Mouse (Mus musculus): ENCODE measurements around the gene Tmem132c. TPM values are rescaled to one million over a fixed set of nuclear protein-coding genes. Genes with fewer than 3 reads are reported as not detected.
"Not testable (repeated sequence)": the region's sequence is repeated elsewhere in the genome, so short reads cannot be mapped to it uniquely, and the experiment has no call there.

Tmem132c gene
- polyA plus RNA-seq, 1 experiment from 2014 or later: 2.0 TPM

GRCm38 (mm10) chr5:127347053-127347748, 105.6 kb downstream of the Tmem132c start:
- H3K9me3 ChIP-seq: no peaks in the 10 kb centered on the region
- no peak for ATAC-seq (ENCODE audit: insufficient read depth, low FRiP score, low read depth)
- no peak overlapping the region for H3K4me2 ChIP-seq
- no peaks in the 10 kb centered on the region for H3K36me3 ChIP-seq
- WGBS: 55% methylated on average over 12 of the region's 12 CpGs
- no peak overlapping the region for H3K27ac ChIP-seq
- H3K4me3 ChIP-seq (replicated peaks): no peak overlapping the region
- no peaks in the 10 kb centered on the region for H3K27me3 ChIP-seq (replicated peaks)
- H3K4me1 ChIP-seq: peaks cover 3% of the 10 kb centered on the region; the same call in 1 of the 2 replicates
- H3K9ac ChIP-seq: no peak overlapping the region

- H3K27me3 ChIP-seq (replicated peaks): no peaks in the 10 kb centered on the region
- ATAC-seq (ENCODE audit: insufficient read depth, low FRiP score, low read depth): no peak
- H3K9ac ChIP-seq: no peak overlapping the region
- H3K4me1 ChIP-seq: peaks cover 3% of the 10 kb centered on the region; the same call in 1 of the 2 replicates
- H3K27ac ChIP-seq: no peak overlapping the region
- no peak overlapping the region for H3K4me3 ChIP-seq (replicated peaks)
- no peak overlapping the region for H3K4me2 ChIP-seq
- no peaks in the 10 kb centered on the region for H3K36me3 ChIP-seq
- WGBS: 43% methylated on average over 9 of the region's 9 CpGs
- H3K9me3 ChIP-seq: no peaks in the 10 kb centered on the region
Measured at GRCm38 (mm10) chr5:127349221-127350065, 107.8 kb downstream of the Tmem132c start.

DNA sequence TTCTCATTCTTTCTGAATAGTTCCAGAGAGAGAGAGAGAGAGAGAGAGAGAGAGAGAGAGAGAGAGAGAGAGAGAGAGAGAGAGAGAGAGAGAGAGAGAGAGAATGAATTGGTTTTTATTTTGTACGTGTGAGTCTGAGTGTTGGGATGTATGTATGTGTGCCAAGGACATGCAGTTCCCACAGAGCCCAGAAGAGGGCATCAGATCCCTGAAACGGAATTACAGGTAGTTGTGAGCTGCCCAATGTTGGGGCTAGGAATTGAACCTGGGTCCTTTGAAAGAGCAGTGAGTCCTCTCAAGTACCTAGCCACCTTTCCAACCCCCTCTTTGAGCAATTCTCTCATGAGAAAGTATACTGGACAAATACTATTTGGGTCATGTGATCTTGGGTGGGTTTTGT, 111.4 kb downstream of the Tmem132c start:
- Histone ChIP-seq H3K27me3 (replicated peaks) (no peaks in the 10 kb centered on the region), H3K9ac (no peak overlapping the region), H3K4me2 (no peak overlapping the region), H3K27ac (no peak overlapping the region), H3K9me3 (no peaks in the 10 kb centered on the region), H3K36me3 (no peaks in the 10 kb centered on the region), H3K4me1 (peaks cover 3% of the 10 kb centered on the region; the same call in 1 of the 2 replicates), H3K4me3 (replicated peaks) (no peak overlapping the region)
- WGBS: 60% methylated on average over 2 of the region's 2 CpGs
- ATAC-seq (ENCODE audit: insufficient read depth, low FRiP score, low read depth): no peak

DNA sequence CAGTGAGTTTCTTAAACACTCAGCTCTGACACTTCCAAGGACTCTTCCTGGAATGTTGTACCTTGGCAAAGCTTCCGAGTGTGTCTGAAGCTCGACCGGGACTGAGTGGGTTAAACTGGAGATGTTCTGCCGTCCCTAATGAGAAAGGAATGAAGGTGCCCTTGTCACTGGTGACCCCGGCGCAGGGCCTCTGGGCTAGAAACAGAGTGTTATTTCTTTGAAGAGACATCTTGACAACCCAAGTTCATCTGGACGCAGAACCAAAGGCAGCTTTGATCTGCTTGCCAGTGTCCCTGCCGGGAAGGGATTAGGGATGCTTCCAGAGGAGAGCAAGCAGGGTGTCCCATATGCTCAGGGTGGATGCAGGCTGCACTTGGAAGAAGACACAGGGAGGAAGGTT, 114.2 kb downstream of the Tmem132c start:
- Histone ChIP-seq H3K9me3 (no peaks in the 10 kb centered on the region), H3K4me3 (replicated peaks) (no peak overlapping the region), H3K27me3 (replicated peaks) (no peaks in the 10 kb centered on the region), H3K9ac (no peak overlapping the region), H3K4me2 (no peak overlapping the region), H3K4me1 (no peaks in the 10 kb centered on the region), H3K36me3 (no peaks in the 10 kb centered on the region), H3K27ac (no peak overlapping the region)
- 18% methylated on average over 8 of the region's 8 CpGs for WGBS
- no peak for ATAC-seq (ENCODE audit: insufficient read depth, low FRiP score, low read depth)

DNA sequence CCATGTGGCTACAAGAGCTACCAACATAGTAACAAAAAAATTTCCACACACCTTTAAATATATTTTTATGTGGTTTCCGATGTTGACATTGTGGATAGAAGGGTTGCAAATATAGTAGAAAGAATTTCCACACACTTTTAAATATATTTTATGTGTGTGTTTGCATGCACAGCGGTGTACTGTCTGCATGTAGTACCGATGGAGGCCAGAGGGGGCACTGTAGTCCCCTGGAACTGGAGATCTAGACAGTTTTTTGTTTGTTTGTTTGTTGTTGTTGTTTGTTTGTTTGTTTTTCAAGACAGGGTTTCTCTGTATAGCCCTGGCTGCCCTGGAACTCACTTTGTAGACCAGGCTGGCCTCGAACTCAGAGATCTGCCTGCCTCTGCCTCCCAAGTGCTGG, 116.3 kb downstream of the Tmem132c start:
- not testable (repeated sequence) for H3K4me1 ChIP-seq; ATAC-seq (ENCODE audit: insufficient read depth, low FRiP score, low read depth); H3K27ac ChIP-seq; H3K4me2 ChIP-seq; H3K27me3 ChIP-seq (replicated peaks); H3K9ac ChIP-seq; H3K9me3 ChIP-seq; H3K4me3 ChIP-seq (replicated peaks); H3K36me3 ChIP-seq
- 86% methylated on average over 4 of the region's 4 CpGs for WGBS

GRCm38 (mm10) chr5:127361145-127361544, 119.5 kb downstream of the Tmem132c start:
- no peak for ATAC-seq (ENCODE audit: insufficient read depth, low FRiP score, low read depth)
- WGBS: 68% methylated on average over 8 of the region's 8 CpGs
- no peaks in the 10 kb centered on the region for H3K9me3 ChIP-seq
- no peak overlapping the region for H3K27ac ChIP-seq
- no peak overlapping the region for H3K9ac ChIP-seq
- no peak overlapping the region for H3K4me3 ChIP-seq (replicated peaks)
- H3K4me2 ChIP-seq: no peak overlapping the region
- no peaks in the 10 kb centered on the region for H3K27me3 ChIP-seq (replicated peaks)
- H3K36me3 ChIP-seq: no peaks in the 10 kb centered on the region
- H3K4me1 ChIP-seq: no peaks in the 10 kb centered on the region

GRCm38 (mm10) chr5:127365061-127365460, 123.5 kb downstream of the Tmem132c start:
- WGBS: 18% methylated on average over 1 of the region's 1 CpGs
- Histone ChIP-seq H3K36me3 (no peaks in the 10 kb centered on the region), H3K9me3 (no peaks in the 10 kb centered on the region)

GRCm38 (mm10) chr5:127368191-127368590, 126.6 kb downstream of the Tmem132c start:
- Histone ChIP-seq H3K9me3 (no peaks in the 10 kb centered on the region), H3K27me3 (replicated peaks) (no peaks in the 10 kb centered on the region), H3K4me3 (replicated peaks) (no peak overlapping the region), H3K4me1 (no peaks in the 10 kb centered on the region), H3K4me2 (no peak overlapping the region), H3K9ac (no peak overlapping the region), H3K36me3 (no peaks in the 10 kb centered on the region), H3K27ac (no peak overlapping the region)
- WGBS: 62% methylated on average over 3 of the region's 3 CpGs
- no peak for ATAC-seq (ENCODE audit: insufficient read depth, low FRiP score, low read depth)

More at GRCm38 (mm10) chr5:127365061-127365460, 123.5 kb downstream of the Tmem132c start:
- Histone ChIP-seq H3K9ac (no peak overlapping the region), H3K4me1 (no peaks in the 10 kb centered on the region), H3K4me3 (replicated peaks) (no peak overlapping the region), H3K27ac (no peak overlapping the region), H3K4me2 (no peak overlapping the region), H3K27me3 (replicated peaks) (no peaks in the 10 kb centered on the region)
- ATAC-seq (ENCODE audit: insufficient read depth, low FRiP score, low read depth): no peak

- no peak overlapping the region for H3K4me2 ChIP-seq
- ATAC-seq (ENCODE audit: insufficient read depth, low FRiP score, low read depth): no peak
- no peak overlapping the region for H3K27ac ChIP-seq
- no peak overlapping the region for H3K4me3 ChIP-seq (replicated peaks)
- no peaks in the 10 kb centered on the region for H3K36me3 ChIP-seq
- no peaks in the 10 kb centered on the region for H3K27me3 ChIP-seq (replicated peaks)
- H3K9me3 ChIP-seq: no peaks in the 10 kb centered on the region; the same call in 1 of the 2 replicates
- 70% methylated on average over 7 of the region's 7 CpGs for WGBS
- H3K4me1 ChIP-seq: no peaks in the 10 kb centered on the region
- H3K9ac ChIP-seq: no peak overlapping the region
Measured at GRCm38 (mm10) chr5:127369812-127370211, 128.2 kb downstream of the Tmem132c start.

GRCm38 (mm10) chr5:127370503-127370902, 128.9 kb downstream of the Tmem132c start:
- H3K27me3 ChIP-seq (replicated peaks): no peaks in the 10 kb centered on the region
- no peak overlapping the region for H3K9ac ChIP-seq
- WGBS: 25% methylated on average over 3 of the region's 3 CpGs
- H3K4me2 ChIP-seq: no peak overlapping the region
- ATAC-seq (ENCODE audit: insufficient read depth, low FRiP score, low read depth): peak; percentile 27; the same call in 1 of the 2 replicates
- no peaks in the 10 kb centered on the region; the same call in 1 of the 2 replicates for H3K9me3 ChIP-seq
- no peaks in the 10 kb centered on the region for H3K36me3 ChIP-seq
- H3K27ac ChIP-seq: no peak overlapping the region
- no peak overlapping the region for H3K4me3 ChIP-seq (replicated peaks)
- H3K4me1 ChIP-seq: no peaks in the 10 kb centered on the region

DNA sequence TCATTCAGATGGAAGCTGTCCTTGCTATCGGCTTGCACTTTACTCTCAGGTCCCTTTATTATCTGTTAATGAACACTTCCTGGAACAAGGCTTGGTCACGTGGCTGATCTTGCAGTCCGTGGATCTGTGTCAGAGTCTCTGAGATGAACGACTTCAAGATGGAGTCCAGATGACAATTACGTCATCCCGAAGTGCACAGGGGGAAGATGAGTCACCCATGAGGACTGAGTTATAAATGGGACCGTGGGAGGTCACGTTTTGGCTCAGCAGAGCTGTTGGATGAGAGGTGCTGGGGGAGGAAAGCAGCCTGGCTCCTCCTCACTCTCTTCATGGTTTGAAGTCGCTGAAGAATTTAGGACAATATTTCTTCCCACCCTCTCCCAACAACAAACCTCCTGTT, 132.6 kb downstream of the Tmem132c start:
- Histone ChIP-seq H3K4me2 (no peak overlapping the region), H3K9me3 (no peaks in the 10 kb centered on the region; the same call in 1 of the 2 replicates), H3K27me3 (replicated peaks) (no peaks in the 10 kb centered on the region), H3K36me3 (no peaks in the 10 kb centered on the region), H3K4me3 (replicated peaks) (no peak overlapping the region), H3K4me1 (no peaks in the 10 kb centered on the region), H3K9ac (no peak overlapping the region), H3K27ac (no peak overlapping the region)
- 59% methylated on average over 9 of the region's 9 CpGs for WGBS
- ATAC-seq (ENCODE audit: insufficient read depth, low FRiP score, low read depth): no peak; the same call in 1 of the 2 replicates

DNA sequence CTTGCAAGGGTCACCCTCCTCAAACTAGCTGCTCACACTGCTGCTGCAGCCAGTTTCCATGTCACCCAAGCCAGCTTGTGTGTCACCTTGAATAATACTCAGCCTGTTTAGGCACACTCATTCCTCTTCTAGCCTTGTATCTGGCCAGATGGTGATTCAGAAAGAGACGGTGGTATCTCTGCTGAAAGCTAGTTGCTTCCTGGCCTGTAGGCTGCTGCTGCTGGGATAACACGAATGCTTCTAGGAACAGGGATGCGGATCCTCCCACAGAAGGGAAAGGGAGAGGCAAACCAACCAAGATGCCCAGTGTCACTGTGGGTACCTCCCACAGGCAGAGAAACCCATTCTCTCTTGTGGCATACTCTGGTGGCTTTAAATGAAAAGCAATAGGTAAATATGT, 134.0 kb downstream of the Tmem132c start:
- Histone ChIP-seq H3K9ac (no peak overlapping the region), H3K36me3 (no peaks in the 10 kb centered on the region), H3K27ac (no peak overlapping the region), H3K4me1 (no peaks in the 10 kb centered on the region), H3K9me3 (no peaks in the 10 kb centered on the region; the same call in 1 of the 2 replicates), H3K4me2 (no peak overlapping the region), H3K4me3 (replicated peaks) (no peak overlapping the region), H3K27me3 (replicated peaks) (no peaks in the 10 kb centered on the region)
- ATAC-seq (ENCODE audit: insufficient read depth, low FRiP score, low read depth): no peak
- 77% methylated on average over 3 of the region's 3 CpGs for WGBS

Data from stomach, embryonic 15.5 days (tissue).